Mouse (Mus musculus) heart, postnatal 0 days (tissue): ENCODE results near the gene Foxe1. TPM values are rescaled to one million over a fixed set of nuclear protein-coding genes. Genes with fewer than 3 reads are reported as not detected.
A peak's percentile ranks its signal among the peaks of the same experiment; 100 is the strongest.

Experiments used
- ATAC-seq: fragments of 200-750 bp; cut with Nextera tagmentation; 2 replicates; pipeline ENCODE4 v1.8.0; 2017; ENCODE audit warnings: low read depth, moderate number of reproducible peaks, moderate library complexity; ENCODE audit not compliant: insufficient read depth
- DNase-seq: peaks from one replicate; pipeline ENCODE4 v3.0.0-alpha.2; 2016; ENCODE audit warnings: low spot score
- H3K27ac ChIP-seq: fragments of 300-500 bp; sonication (generic); 2 replicates; pipeline ENCODE4 v1.5.1; 2014; ENCODE audit warnings: low read depth, mild to moderate bottlenecking
- H3K27me3 ChIP-seq: fragments of 300-500 bp; sonication (generic); 2 replicates; pipeline ENCODE4 v1.6.1; 2014; ENCODE audit warnings: low read length, mixed read lengths; ENCODE audit not compliant: control insufficient read depth, insufficient read depth
- H3K36me3 ChIP-seq: fragments of 300-500 bp; sonication (generic); replicated peaks from 2 replicates; pipeline ENCODE4 v1.6.1; 2014; ENCODE audit warnings: low read length, mixed read lengths; ENCODE audit not compliant: control insufficient read depth, insufficient read depth
- H3K4me1 ChIP-seq: fragments of 300-500 bp; sonication (generic); 2 replicates; pipeline ENCODE4 v1.6.1; 2014; ENCODE audit warnings: antibody characterized with exemption; ENCODE audit not compliant: control insufficient read depth, insufficient read depth
- H3K4me2 ChIP-seq: fragments of 300-500 bp; sonication (generic); 2 replicates; pipeline ENCODE4 v1.6.1; 2014; ENCODE audit warnings: low read depth, mild to moderate bottlenecking, low read length, moderate library complexity
- H3K4me3 ChIP-seq: fragments of 300-500 bp; sonication (generic); 2 replicates; pipeline ENCODE4 v1.5.1; 2014; ENCODE audit warnings: low read depth, low read length
- H3K9ac ChIP-seq: fragments of 300-500 bp; sonication (generic); replicated peaks from 2 replicates; pipeline ENCODE4 v1.6.1; 2014; ENCODE audit warnings: low read depth, low read length, mixed read lengths
- H3K9me3 ChIP-seq: fragments of 300-500 bp; sonication (generic); replicated peaks from 2 replicates; pipeline ENCODE4 v1.6.1; 2016; ENCODE audit warnings: low read length; ENCODE audit not compliant: control insufficient read depth
- CTCF ChIP-seq: IDR thresholded peaks from 2 replicates; pipeline ENCODE4 v1.5.1; 2016; ENCODE audit warnings: antibody characterized with exemption, control low read depth, low read depth
- EP300 ChIP-seq: IDR thresholded peaks from 2 replicates; pipeline ENCODE4 v1.6.1; 2016; ENCODE audit warnings: antibody characterized with exemption, low read depth
- WGBS: fragments of 180-500 bp; shearing (Covaris S2); extraction: QIAGEN DNeasy Blood & Tissue Kit; methylation state at CpG from one replicate; pipeline ENCODE4 v1.1.7; 2014; 5-methylcytosine and 5-hydroxymethylcytosine counted together
- polyA plus RNA-seq: library from polyadenylated mRNA; unstranded; fragments of >200 nt; fragmentation: Nextera tagmentation; extraction: Ambion mirVana; gene quantifications from 2 replicates; pipeline ENCODE4 v1.2.1, GENCODE M21; 2015
- total RNA-seq: library from RNA; depleted of rRNA; stranded (reverse); fragments of >200 nt; gene quantifications from 2 replicates; pipeline ENCODE4 v1.2.3, GENCODE M21; 2014; ENCODE audit warnings: low replicate concordance

The Foxe1 gene
- total and polyA plus RNA-seq, 2 experiments from 2014 or later: 0.05 to 1.1 TPM

DNA sequence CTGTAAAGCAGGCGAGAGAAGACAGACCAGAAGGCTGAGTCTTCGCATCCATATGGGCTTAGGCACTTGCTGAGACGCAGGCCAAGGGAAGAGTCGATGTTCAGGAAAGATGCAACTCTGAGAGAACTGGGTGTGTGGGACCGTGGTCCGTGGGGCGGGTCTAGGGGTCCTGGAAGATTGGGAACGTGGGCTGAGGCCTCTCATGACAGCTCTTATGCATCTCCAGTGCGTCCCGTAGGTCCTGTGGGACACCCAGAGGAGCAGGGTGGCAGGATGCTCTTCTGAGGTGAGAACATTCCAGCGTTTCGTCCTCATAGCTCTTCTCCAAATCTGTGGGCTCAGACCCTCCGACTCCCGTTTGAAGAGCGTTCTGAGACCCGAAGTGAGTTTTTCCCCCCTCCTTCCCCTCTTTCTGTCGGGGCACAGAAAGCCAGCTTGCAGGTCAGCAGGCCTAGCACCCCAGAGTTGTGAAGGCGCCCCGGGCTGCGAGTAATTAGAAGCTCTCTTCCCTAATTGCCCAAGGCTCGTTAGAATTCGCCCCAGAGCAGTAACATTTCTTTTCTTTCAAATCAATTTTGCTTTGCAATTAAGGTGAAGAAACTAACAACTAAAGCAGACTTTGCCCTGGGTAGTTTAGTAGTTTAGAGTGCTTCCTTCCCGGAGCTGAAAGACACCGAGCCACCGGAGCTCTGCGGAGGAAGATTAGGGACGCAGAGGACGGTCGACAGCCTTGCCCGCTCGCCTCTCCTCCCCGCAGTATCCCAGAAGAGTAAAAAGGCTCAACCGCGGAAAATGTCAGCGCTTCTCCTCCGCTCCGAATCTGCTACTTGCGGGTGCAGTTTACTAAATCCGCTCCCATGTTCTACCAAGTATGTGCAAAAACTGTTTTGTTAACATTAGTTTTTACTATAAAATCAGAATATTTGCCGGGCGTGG lies 4.4 kb downstream of the Foxe1 start:
- WGBS: 6% methylated on average over 41 of the region's 41 CpGs
- no peaks in the 10 kb centered on the region for H3K4me1 ChIP-seq
- H3K27me3 ChIP-seq: peaks cover 100% of the 10 kb centered on the region
- TF ChIP-seq EP300: no peak
- TF ChIP-seq CTCF: no peak
- H3K36me3 ChIP-seq: no peaks in the 10 kb centered on the region
- H3K4me3 ChIP-seq: no peak overlapping the region
- ATAC-seq (no peak), DNase-seq (no peak)
- no peak overlapping the region for H3K27ac ChIP-seq
- no peak overlapping the region for H3K9ac ChIP-seq
- no peak overlapping the region for H3K4me2 ChIP-seq
- H3K9me3 ChIP-seq: no peaks in the 10 kb centered on the region

DNA sequence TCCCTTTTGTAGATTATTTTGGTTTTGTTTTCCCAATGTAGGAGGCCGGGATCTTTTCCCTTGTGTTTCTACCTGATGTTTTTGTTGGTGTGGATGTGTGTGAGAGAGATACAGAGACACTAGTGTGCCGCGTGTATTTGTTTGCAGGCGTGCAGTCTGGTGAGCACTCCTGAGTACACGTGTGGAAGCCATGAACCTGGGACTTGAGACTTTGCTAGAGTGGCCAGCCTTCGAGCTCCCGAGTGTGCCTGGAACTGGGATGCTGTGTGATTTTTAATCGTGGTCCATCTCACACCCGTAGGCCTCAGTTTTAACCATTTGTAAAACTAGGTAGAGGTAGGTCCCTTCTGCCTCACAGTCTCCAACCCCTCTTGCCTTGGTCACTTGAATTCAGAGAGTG lies 5.5 kb downstream of the Foxe1 start:
- WGBS: 32% methylated on average over 9 of the region's 9 CpGs
- Histone ChIP-seq H3K27ac (no peak overlapping the region), H3K36me3 (no peaks in the 10 kb centered on the region), H3K4me2 (no peak overlapping the region), H3K4me3 (no peak overlapping the region), H3K4me1 (no peaks in the 10 kb centered on the region), H3K9me3 (no peaks in the 10 kb centered on the region), H3K27me3 (peaks cover 95% of the 10 kb centered on the region), H3K9ac (no peak overlapping the region)
- DNase-seq (no peak), ATAC-seq (no peak)
- TF ChIP-seq EP300 (no peak), CTCF (no peak)

DNA sequence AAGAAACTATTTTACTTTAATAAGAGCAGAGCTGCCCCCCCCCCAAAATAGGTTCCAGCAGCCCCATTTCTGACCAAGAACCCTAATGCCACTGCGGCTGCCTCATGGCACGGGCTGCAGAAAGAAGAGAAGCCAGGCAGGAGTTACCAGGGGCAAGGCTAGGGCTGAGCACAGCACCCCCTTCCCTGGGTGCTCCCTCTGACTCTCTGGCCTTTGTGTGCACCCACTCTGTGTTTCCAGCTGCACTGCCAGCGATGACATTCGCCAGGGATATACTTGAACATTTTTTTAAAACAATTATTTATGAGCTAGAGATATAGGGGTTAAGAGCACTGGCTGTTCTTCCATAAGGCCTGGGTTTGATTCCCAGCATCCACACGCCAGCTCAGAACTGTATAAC lies 6.1 kb downstream of the Foxe1 start:
- WGBS: 48% methylated on average over 5 of the region's 5 CpGs
- TF ChIP-seq CTCF: no peak
- no peak for TF ChIP-seq EP300
- H3K27ac ChIP-seq: no peak overlapping the region

DNA sequence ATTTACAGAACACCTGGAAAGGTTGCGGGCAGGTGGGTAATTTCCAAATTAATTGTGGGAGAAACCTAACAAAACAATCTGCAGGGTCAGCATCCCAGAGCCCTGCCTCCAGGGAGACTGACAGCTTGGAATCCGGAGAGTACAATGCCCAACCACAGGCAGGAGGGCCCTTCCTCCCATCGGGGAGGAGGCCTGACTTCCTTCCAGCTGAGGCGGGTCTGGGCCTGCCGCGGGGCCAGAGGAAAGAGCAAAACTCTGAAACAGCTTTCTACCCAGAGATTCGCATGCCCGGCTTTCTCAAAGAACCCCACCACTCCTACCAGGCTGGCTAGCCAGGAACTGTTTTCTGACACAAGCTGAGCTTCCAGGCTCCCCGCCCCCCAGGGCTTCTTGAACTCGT lies 9.6 kb downstream of the Foxe1 start:
- Histone ChIP-seq H3K36me3 (no peaks in the 10 kb centered on the region), H3K4me1 (no peaks in the 10 kb centered on the region), H3K9me3 (no peaks in the 10 kb centered on the region), H3K4me2 (no peak overlapping the region), H3K27me3 (peaks cover 72% of the 10 kb centered on the region), H3K4me3 (no peak overlapping the region), H3K27ac (no peak overlapping the region), H3K9ac (no peak overlapping the region)
- no peak for ATAC-seq
- no peak for DNase-seq
- WGBS: 26% methylated on average over 10 of the region's 10 CpGs
- TF ChIP-seq EP300: no peak
- TF ChIP-seq CTCF: no peak

More for the DNA sequence above, 6.1 kb downstream of the Foxe1 start:
- peaks cover 89% of the 10 kb centered on the region for H3K27me3 ChIP-seq
- no peaks in the 10 kb centered on the region for H3K4me1 ChIP-seq
- no peak overlapping the region for H3K4me2 ChIP-seq
- no peak for ATAC-seq
- H3K36me3 ChIP-seq: no peaks in the 10 kb centered on the region
- H3K4me3 ChIP-seq: no peak overlapping the region
- no peaks in the 10 kb centered on the region for H3K9me3 ChIP-seq
- H3K9ac ChIP-seq: no peak overlapping the region
- DNase-seq: no peak

DNA sequence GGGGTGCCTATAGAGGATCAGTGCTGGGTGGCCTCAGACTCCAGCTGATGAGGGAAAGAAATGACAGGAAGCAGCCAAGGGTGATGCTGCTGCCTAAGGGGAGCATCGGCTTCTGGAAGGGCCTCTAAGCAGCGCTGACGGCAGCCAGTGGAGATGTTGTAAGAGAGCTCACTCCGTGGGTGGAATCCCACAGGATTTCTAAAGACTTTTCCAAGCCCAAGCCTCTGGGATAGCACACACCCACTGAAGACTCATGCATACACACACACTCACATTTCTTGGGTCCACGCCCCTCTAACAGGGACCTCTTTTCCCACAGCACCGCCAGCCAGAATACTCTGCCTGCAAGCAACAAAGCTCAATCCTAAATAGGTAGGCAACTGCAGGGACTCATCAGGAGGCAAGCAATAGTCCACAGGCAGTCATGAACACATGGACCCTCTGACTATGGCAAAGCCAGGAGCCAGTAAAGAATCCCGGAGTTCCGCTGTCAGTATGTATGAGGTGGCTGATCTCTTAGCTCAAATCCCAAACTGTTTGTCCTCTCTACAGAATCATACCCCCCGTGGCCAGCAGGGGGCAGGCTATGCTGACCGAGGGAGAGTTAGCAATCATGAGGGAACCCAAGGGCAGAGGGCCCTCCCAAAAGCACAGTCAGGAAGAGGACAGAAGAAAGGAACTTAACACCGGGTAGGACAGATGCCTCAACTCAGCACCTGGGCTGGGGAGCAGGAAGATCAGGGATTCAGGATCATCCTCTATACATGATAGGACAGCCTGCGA lies 13.1 kb downstream of the Foxe1 start:
- peak; percentile 50; the same call in 1 of the 2 replicates for ATAC-seq
- Histone ChIP-seq H3K9ac (no peak overlapping the region), H3K4me1 (no peaks in the 10 kb centered on the region), H3K9me3 (no peaks in the 10 kb centered on the region), H3K36me3 (no peaks in the 10 kb centered on the region), H3K4me3 (no peak overlapping the region), H3K4me2 (no peak overlapping the region), H3K27ac (no peak overlapping the region), H3K27me3 (peaks cover 37% of the 10 kb centered on the region)
- TF ChIP-seq EP300: no peak
- peak; percentile 74 for TF ChIP-seq CTCF
- DNase-seq: peak; percentile 51
- 45% methylated on average over 12 of the region's 12 CpGs for WGBS
